ENCODE assay signal across 7 mouse cellular contexts in the genomic region with DNA sequence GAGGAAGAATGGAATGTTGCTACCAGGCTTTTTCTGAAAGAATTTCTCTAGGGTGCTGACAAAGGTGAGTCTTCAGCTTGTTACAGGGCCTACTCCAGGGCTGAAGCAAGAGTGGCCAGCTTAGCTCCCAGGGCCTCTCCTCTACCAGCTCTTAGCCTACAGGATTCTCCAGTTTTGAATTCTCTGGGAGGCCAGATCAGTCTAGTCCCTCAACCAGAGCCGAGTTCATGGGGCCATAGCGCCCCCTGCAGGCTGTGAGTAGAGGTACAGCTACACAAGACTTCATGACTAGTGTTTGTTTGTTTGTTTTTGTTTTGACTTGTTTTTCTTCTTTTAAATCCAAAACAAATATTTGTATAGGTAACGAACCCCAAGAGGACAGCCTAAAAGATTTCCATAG.
DNase-seq lines count a peak whose midpoint lies in the region; ATAC-seq and TF ChIP-seq lines count a peak whose summit lies in the region.

No protein-coding gene starts in this region.

- H3K36me3 ChIP-seq in forebrain, postnatal 0 days (ENCODE audit: insufficient read depth): no peaks in the 10 kb centered on the region

- peak; percentile 64 for ATAC-seq in forebrain, postnatal 0 days

- WGBS in forebrain, postnatal 0 days: 8% methylated on average over 3 of the region's 3 CpGs

- no peak overlapping the region for H3K4me2 ChIP-seq in forebrain, postnatal 0 days (ENCODE audit: low read depth)

- no peaks in the 10 kb centered on the region for H3K9me3 ChIP-seq in forebrain, postnatal 0 days (ENCODE audit: low read length)

- no peak overlapping the region for H3K27ac ChIP-seq in forebrain, postnatal 0 days (ENCODE audit: low read depth, low read length)

- H3K27me3 ChIP-seq in forebrain, postnatal 0 days (ENCODE audit: insufficient read depth, low read length): no peaks in the 10 kb centered on the region

- H3K4me1 ChIP-seq in forebrain, postnatal 0 days (ENCODE audit: insufficient read depth): no peaks in the 10 kb centered on the region

- peak; percentile 35 to 39 for DNase-seq in left cerebral cortex, adult 18-20 months (ENCODE audit: low spot score in 2 of 2)
- no peak for DNase-seq in left cerebral cortex, adult 9 months (ENCODE audit: low spot score in 2 of 2)
- DNase-seq in NIH3T3 (ENCODE audit: low read depth): peak; percentile 42
- DNase-seq in brain, adult 2 months (ENCODE audit: low read depth, low spot score): peak; percentile 61
- peak; percentile 69 for DNase-seq in forebrain, postnatal 0 days
- DNase-seq in lung, postnatal 14 days: peak; percentile 14
- peak; percentile 66 for DNase-seq in thymus, postnatal 0 days (ENCODE audit: low spot score)

- H3K9ac ChIP-seq in forebrain, postnatal 0 days: no peak overlapping the region

- TF ChIP-seq CTCF in forebrain, postnatal 0 days (IDR thresholded peaks at IDR 0.05; ENCODE audit: low read depth): peak; percentile 78

- H3K4me3 ChIP-seq in forebrain, postnatal 0 days (ENCODE audit: low read depth, low read length): no peak overlapping the region

Comparison
In these comparisons a context has a peak if more than half of its experiments do, and no peak if none do; other contexts are left out.
1. DNase-seq: peak in left cerebral cortex, adult 18-20 months (2 of 2), NIH3T3 (single experiment), brain, adult 2 months (single experiment), forebrain, postnatal 0 days (single experiment), lung, postnatal 14 days (single experiment) and thymus, postnatal 0 days (single experiment); none in left cerebral cortex, adult 9 months (0 of 2).